Comparison of ENCODE assay signal across 32 mouse cellular contexts in the genomic region with DNA sequence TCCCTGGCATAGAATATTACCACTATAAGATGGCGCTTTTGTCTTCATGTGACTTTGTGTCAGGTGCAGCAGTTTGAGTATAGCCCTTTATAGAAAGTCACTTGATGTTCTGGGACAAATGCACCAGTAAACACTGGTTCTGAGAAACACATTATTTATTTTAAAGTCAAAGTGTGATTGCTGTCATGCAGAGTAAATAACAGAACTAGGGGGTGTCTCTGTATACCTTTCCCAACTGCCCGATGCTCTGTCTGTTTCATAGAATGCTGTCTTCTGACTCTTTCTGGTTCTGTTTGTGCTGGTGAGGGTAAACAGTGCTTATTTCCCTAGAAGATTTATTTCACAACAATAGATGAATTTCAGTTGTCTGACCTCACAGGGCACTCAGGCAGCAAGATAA. TPM values are rescaled to one million over a fixed set of nuclear protein-coding genes. Genes with fewer than 3 reads are reported as not detected.
"Had no signal": no experiment of that assay in that cellular context is flagged by ENCODE, and none has a peak within 500 bp of the region (broad histone marks: within the 10 kb centered on the region; RNA-seq: fewer than 3 reads in every experiment).

No protein-coding gene starts in this region.

- DNase-seq: left cerebral cortex, postnatal 4 days; liver; liver, embryonic 13.5 days; lung, adult 18-20 months; lung, adult 2 months; lung, embryonic 14.5 days; lung, postnatal 10 days; lung, postnatal 14 days; lung, postnatal 36 days; lung, postnatal 4 days; midbrain, embryonic 14.5 days had no signal

- H3K27me3 ChIP-seq: limb, embryonic 12.5 days; limb, embryonic 13.5 days; limb, embryonic 15.5 days; liver, embryonic 13.5 days; liver, embryonic 15.5 days; lung, embryonic 15.5 days; megakaryocyte, embryonic 14.5 days; midbrain, embryonic 12.5 days; midbrain, embryonic 13.5 days; midbrain, embryonic 15.5 days; neural tube, embryonic 12.5 days had no signal

- H3K4me1 ChIP-seq: limb, embryonic 10.5 days; limb, embryonic 12.5 days; limb, embryonic 13.5 days; limb, embryonic 15.5 days; liver, embryonic 13.5 days; liver, embryonic 15.5 days; lung, embryonic 15.5 days; midbrain, embryonic 10.5 days; midbrain, embryonic 12.5 days; midbrain, embryonic 13.5 days; midbrain, embryonic 15.5 days; neural tube, embryonic 12.5 days had no signal

- H3K4me2 ChIP-seq: limb, embryonic 12.5 days; limb, embryonic 13.5 days; limb, embryonic 15.5 days; liver, embryonic 13.5 days; liver, embryonic 15.5 days; lung, embryonic 14.5 days; lung, embryonic 15.5 days; midbrain, embryonic 11.5 days; midbrain, embryonic 12.5 days; midbrain, embryonic 13.5 days; midbrain, embryonic 15.5 days; neural tube, embryonic 12.5 days had no signal

- H3K4me3 ChIP-seq: left cerebral cortex, adult 2 months; limb, embryonic 10.5 days; limb, embryonic 12.5 days; limb, embryonic 13.5 days; limb, embryonic 15.5 days; liver, embryonic 13.5 days; liver, embryonic 15.5 days; lung, embryonic 15.5 days; megakaryocyte, embryonic 14.5 days; midbrain, embryonic 10.5 days; midbrain, embryonic 12.5 days; midbrain, embryonic 13.5 days; midbrain, embryonic 15.5 days; myocyte; neural tube, embryonic 12.5 days had no signal

- ATAC-seq: lung, postnatal 0 days; midbrain, embryonic 13.5 days; midbrain, embryonic 15.5 days; midbrain, embryonic 16.5 days had no signal

- H3K9ac ChIP-seq: limb, embryonic 12.5 days; limb, embryonic 13.5 days; limb, embryonic 15.5 days; liver, embryonic 13.5 days; liver, embryonic 14.5 days; liver, embryonic 15.5 days; lung, embryonic 14.5 days; lung, embryonic 15.5 days; midbrain, embryonic 12.5 days; midbrain, embryonic 13.5 days; midbrain, embryonic 15.5 days; neural tube, embryonic 12.5 days had no signal

- H3K9me3 ChIP-seq: limb, embryonic 10.5 days; limb, embryonic 12.5 days; limb, embryonic 13.5 days; limb, embryonic 15.5 days; liver, embryonic 13.5 days; liver, embryonic 15.5 days; lung, embryonic 15.5 days; megakaryocyte, embryonic 14.5 days; midbrain, embryonic 10.5 days; midbrain, embryonic 12.5 days; midbrain, embryonic 13.5 days; midbrain, embryonic 15.5 days; neural tube, embryonic 12.5 days had no signal

- H3K27ac ChIP-seq: left cerebral cortex, adult 2 months; limb, embryonic 10.5 days; limb, embryonic 12.5 days; limb, embryonic 13.5 days; limb, embryonic 15.5 days; liver, embryonic 13.5 days; liver, embryonic 14.5 days; liver, embryonic 15.5 days; lung, embryonic 15.5 days; macrophage; midbrain, embryonic 10.5 days; midbrain, embryonic 12.5 days; midbrain, embryonic 13.5 days; midbrain, embryonic 15.5 days; neural tube, embryonic 12.5 days had no signal

RNA-seq across cellular contexts. Expression of a gene that starts 17.4 kb away (rescaled TPM):
- total RNA-seq: megakaryocyte-erythroid progenitor cell, adult 5-6 weeks; monocyte, adult 5-6 weeks had no signal
- polyA plus RNA-seq: macrophage, myocyte had no signal
